Mouse (Mus musculus) limb, embryonic 15.5 days (tissue): ENCODE results near the gene Fbxl17. TPM values are rescaled to one million over a fixed set of nuclear protein-coding genes. Genes with fewer than 3 reads are reported as not detected.

Experiments used
- ATAC-seq: fragments of 200-750 bp; cut with Nextera tagmentation; 2 replicates; pipeline ENCODE4 v1.8.0; 2017; ENCODE audit warnings: low read depth, moderate TSS enrichment; ENCODE audit not compliant: insufficient number of reproducible peaks, low FRiP score, low TSS enrichment
- H3K27ac ChIP-seq: fragments of 300-500 bp; sonication (generic); 2 replicates; pipeline ENCODE4 v1.5.1; 2015; ENCODE audit warnings: moderate library complexity, mild to moderate bottlenecking, inconsistent platforms
- H3K27me3 ChIP-seq: fragments of 300-500 bp; sonication (generic); 2 replicates; pipeline ENCODE4 v1.6.1; 2015; ENCODE audit warnings: inconsistent platforms
- H3K36me3 ChIP-seq: fragments of 300-500 bp; sonication (generic); 2 replicates; pipeline ENCODE4 v1.6.1; 2015; ENCODE audit warnings: inconsistent platforms
- H3K4me1 ChIP-seq: fragments of 300-500 bp; sonication (generic); 2 replicates; pipeline ENCODE4 v1.6.1; 2015; ENCODE audit warnings: inconsistent platforms
- H3K4me2 ChIP-seq: fragments of 300-500 bp; sonication (generic); 2 replicates; pipeline ENCODE4 v1.6.1; 2015; ENCODE audit warnings: mild to moderate bottlenecking, inconsistent platforms
- H3K4me3 ChIP-seq: fragments of 300-500 bp; sonication (generic); 2 replicates; pipeline ENCODE4 v1.5.1; 2015; ENCODE audit warnings: mild to moderate bottlenecking, inconsistent platforms
- H3K9ac ChIP-seq: fragments of 300-500 bp; sonication (generic); 2 replicates; pipeline ENCODE4 v1.6.1; 2015; ENCODE audit warnings: inconsistent platforms
- H3K9me3 ChIP-seq: fragments of 300-500 bp; sonication (generic); 2 replicates; pipeline ENCODE4 v1.6.1; 2016; ENCODE audit warnings: inconsistent platforms
- WGBS: fragments of 180-500 bp; shearing (Covaris S2); methylation state at CpG from one replicate; pipeline ENCODE4 v1.1.7; 2015; 5-methylcytosine and 5-hydroxymethylcytosine counted together
- polyA plus RNA-seq: library from polyadenylated mRNA; unstranded; fragments of >200 nt; fragmentation: Nextera tagmentation; extraction: Ambion mirVana; gene quantifications from 2 replicates; pipeline ENCODE4 v1.2.1, GENCODE M21; 2015

Gene Fbxl17
- polyA plus RNA-seq, 1 experiment from 2014 or later: 7.8 TPM

DNA sequence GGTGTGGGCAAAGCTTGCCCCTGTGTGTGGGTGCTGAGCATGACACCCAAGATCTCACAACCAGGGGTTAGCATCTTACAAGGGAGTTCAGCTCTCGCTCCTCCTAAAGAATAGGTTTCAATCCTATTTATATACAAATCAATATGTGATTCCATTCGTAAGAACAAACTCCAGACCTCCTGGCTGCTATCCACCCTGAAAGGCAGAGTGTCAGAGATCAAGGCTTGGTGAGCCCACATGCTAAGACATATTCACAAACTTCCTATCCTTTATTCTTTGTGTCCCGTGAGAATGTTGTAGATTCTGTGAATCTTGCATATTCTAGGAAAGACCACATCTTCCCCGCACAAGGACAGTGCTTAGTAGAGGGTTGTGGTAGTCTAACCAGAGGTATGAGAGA, 108.9 kb downstream of the Fbxl17 start:
- H3K27ac ChIP-seq: no peak overlapping the region
- H3K4me1 ChIP-seq: no peaks in the 10 kb centered on the region
- H3K27me3 ChIP-seq: no peaks in the 10 kb centered on the region
- H3K9me3 ChIP-seq: no peaks in the 10 kb centered on the region
- no peak overlapping the region for H3K4me3 ChIP-seq
- WGBS: 83% methylated on average over 4 of the region's 4 CpGs
- no peak overlapping the region for H3K9ac ChIP-seq
- no peak for ATAC-seq
- H3K36me3 ChIP-seq: no peaks in the 10 kb centered on the region
- H3K4me2 ChIP-seq: no peak overlapping the region

DNA sequence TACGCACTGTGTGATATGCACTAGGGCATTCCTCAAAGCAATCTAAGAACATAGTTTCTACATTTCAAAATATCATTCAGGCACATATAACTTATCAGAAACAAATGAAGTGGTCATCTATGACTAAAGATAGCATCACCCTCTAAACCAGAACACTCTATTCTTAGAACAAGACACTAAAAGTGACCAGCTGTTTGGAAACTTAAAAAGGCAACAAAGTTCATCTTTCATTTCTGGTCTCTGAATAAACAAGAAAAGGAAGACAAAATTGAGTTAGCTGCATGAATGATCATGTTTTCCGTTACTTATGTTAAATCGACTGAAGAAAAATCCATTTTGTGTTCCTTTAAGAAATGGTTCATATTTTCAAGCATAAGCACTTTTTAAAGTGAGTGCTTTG, 128.8 kb downstream of the Fbxl17 start:
- H3K4me2 ChIP-seq: no peak overlapping the region
- 86% methylated on average over 3 of the region's 3 CpGs for WGBS
- H3K36me3 ChIP-seq: 0 out of 2 replicates have a peak, but pooled peaks cover 1% of the 10 kb centered on the region
- H3K27me3 ChIP-seq: no peaks in the 10 kb centered on the region
- H3K4me3 ChIP-seq: no peak overlapping the region
- no peaks in the 10 kb centered on the region for H3K9me3 ChIP-seq
- no peak for ATAC-seq
- H3K27ac ChIP-seq: no peak overlapping the region
- H3K4me1 ChIP-seq: peaks cover 6% of the 10 kb centered on the region; the same call in 1 of the 2 replicates
- no peak overlapping the region for H3K9ac ChIP-seq

GRCm38 (mm10) chr17:63369631-63370310, 130.0 kb downstream of the Fbxl17 start:
- no peaks in the 10 kb centered on the region for H3K27me3 ChIP-seq
- ATAC-seq: no peak
- H3K4me3 ChIP-seq: no peak overlapping the region
- H3K9me3 ChIP-seq: no peaks in the 10 kb centered on the region
- no peak overlapping the region for H3K27ac ChIP-seq
- H3K36me3 ChIP-seq: no peaks in the 10 kb centered on the region
- 73% methylated on average over 8 of the region's 8 CpGs for WGBS
- no peak overlapping the region for H3K9ac ChIP-seq
- no peak overlapping the region for H3K4me2 ChIP-seq
- H3K4me1 ChIP-seq: peaks cover 6% of the 10 kb centered on the region; the same call in 1 of the 2 replicates

GRCm38 (mm10) chr17:63367476-63367875, 132.3 kb downstream of the Fbxl17 start:
- Histone ChIP-seq H3K27ac (no peak overlapping the region), H3K36me3 (no peaks in the 10 kb centered on the region), H3K27me3 (no peaks in the 10 kb centered on the region), H3K4me1 (peaks cover 9% of the 10 kb centered on the region; the same call in 1 of the 2 replicates), H3K4me2 (no peak overlapping the region), H3K9ac (no peak overlapping the region), H3K9me3 (no peaks in the 10 kb centered on the region), H3K4me3 (no peak overlapping the region)
- no peak for ATAC-seq
- WGBS: 74% methylated on average over 6 of the region's 6 CpGs

DNA sequence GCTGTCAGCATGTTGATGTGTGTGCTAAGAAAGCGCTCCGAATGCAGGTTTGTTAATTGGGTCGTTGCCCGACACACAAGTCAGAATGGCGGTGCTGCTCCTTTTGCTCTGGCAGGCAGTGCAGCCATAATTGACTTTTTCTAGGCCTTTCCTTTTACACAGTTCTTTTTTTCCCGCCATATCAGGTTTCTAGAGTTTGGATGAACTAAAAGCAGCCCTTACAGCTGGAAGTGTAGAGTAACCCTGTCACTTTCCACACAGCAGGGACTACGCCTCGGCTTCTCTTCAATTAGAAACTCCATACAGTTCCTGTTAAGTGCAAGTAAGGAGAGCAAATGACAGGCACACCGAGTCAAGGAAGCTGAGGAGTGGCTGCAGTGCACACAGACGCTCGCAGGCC, 133.8 kb downstream of the Fbxl17 start:
- ATAC-seq: no peak
- H3K4me1 ChIP-seq: peaks cover 9% of the 10 kb centered on the region; the same call in 1 of the 2 replicates
- WGBS: 27% methylated on average over 11 of the region's 11 CpGs
- peak overlapping the region; percentile 33; the same call in 1 of the 2 replicates for H3K27ac ChIP-seq
- H3K4me3 ChIP-seq: no peak overlapping the region
- no peaks in the 10 kb centered on the region for H3K36me3 ChIP-seq
- no peak overlapping the region for H3K9ac ChIP-seq
- H3K27me3 ChIP-seq: no peaks in the 10 kb centered on the region
- H3K9me3 ChIP-seq: no peaks in the 10 kb centered on the region
- no peak overlapping the region for H3K4me2 ChIP-seq

DNA sequence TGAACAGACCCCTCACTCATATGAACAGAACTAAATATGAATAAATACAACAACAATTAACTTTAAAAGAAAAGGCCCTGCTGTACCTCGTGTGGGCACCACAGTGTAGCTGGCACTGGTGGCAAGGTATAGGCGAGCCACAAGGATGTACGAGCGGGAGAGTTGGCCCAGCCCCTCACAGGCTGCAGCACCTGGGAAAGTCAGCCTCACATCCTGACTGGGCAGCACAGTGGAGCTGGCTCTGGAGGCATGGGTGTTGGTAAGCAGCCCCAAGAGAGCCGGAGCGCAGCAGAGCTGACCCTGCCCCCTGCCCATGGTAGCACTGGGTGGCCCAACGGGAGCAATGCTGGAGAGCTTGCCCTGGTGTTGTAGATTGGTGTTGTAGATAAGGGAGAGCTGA, 135.2 kb downstream of the Fbxl17 start:
- no peaks in the 10 kb centered on the region for H3K27me3 ChIP-seq
- WGBS: 91% methylated on average over 7 of the region's 7 CpGs
- H3K4me3 ChIP-seq: no peak overlapping the region
- H3K36me3 ChIP-seq: no peaks in the 10 kb centered on the region
- ATAC-seq: no peak
- H3K4me1 ChIP-seq: peaks cover 9% of the 10 kb centered on the region; the same call in 1 of the 2 replicates
- no peaks in the 10 kb centered on the region for H3K9me3 ChIP-seq
- H3K4me2 ChIP-seq: no peak overlapping the region
- H3K9ac ChIP-seq: no peak overlapping the region
- H3K27ac ChIP-seq: no peak overlapping the region

- WGBS: 75% methylated on average over 3 of the region's 3 CpGs
- no peak overlapping the region for H3K4me2 ChIP-seq
- H3K4me1 ChIP-seq: peaks cover 9% of the 10 kb centered on the region; the same call in 1 of the 2 replicates
These were observed 137.6 kb downstream of the Fbxl17 start for GRCm38 (mm10) chr17:63362196-63362595.

DNA sequence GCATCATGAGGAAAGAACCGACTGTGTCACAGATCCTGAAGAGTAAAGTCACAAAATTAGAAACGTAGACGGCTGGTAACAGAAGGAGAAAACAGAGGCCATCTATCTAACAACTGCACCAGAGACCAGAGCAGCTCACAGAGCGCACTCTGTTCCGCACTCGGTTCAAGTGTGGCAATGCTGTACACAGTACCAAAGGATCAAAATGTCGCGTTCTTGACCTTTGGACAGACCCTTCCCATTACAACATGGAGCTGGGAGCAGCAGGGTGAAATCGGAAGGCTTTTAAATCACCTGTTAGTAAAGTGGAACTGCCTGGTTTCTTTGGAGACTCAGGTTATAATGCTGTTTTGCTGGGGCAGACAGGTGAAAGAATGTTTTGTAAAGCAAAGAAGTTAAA, 138.1 kb downstream of the Fbxl17 start:
- WGBS: 89% methylated on average over 9 of the region's 9 CpGs
- Histone ChIP-seq H3K9me3 (no peaks in the 10 kb centered on the region), H3K36me3 (no peaks in the 10 kb centered on the region), H3K9ac (no peak overlapping the region), H3K4me3 (no peak overlapping the region), H3K4me1 (peaks cover 6% of the 10 kb centered on the region; the same call in 1 of the 2 replicates), H3K27me3 (no peaks in the 10 kb centered on the region), H3K4me2 (no peak overlapping the region), H3K27ac (no peak overlapping the region)
- ATAC-seq: no peak

More at GRCm38 (mm10) chr17:63362196-63362595, 137.6 kb downstream of the Fbxl17 start:
- no peak overlapping the region for H3K9ac ChIP-seq
- H3K36me3 ChIP-seq: no peaks in the 10 kb centered on the region
- no peaks in the 10 kb centered on the region for H3K27me3 ChIP-seq
- H3K4me3 ChIP-seq: no peak overlapping the region
- ATAC-seq: no peak
- H3K9me3 ChIP-seq: no peaks in the 10 kb centered on the region
- H3K27ac ChIP-seq: no peak overlapping the region

DNA sequence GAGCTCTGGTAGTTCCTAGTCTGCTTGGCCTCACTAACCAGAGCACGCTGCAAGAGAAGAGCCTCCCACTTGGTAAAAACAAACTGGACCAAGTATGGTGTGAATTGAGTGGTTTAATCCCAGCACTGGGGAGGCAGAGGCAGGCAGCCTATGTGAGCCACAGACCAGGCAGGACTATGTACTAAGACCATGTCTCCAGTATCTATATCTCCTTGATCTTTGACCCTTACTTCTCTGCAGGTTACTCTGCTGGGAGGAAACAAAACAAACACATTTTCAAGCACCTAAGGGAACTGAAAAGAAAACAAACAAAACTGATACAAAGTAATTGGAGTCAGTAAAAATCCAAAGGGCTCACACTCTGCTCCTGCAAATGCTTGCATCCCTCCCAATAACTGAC, 141.0 kb downstream of the Fbxl17 start:
- 76% methylated on average over 1 of the region's 1 CpGs for WGBS
- Histone ChIP-seq H3K27ac (no peak overlapping the region), H3K4me1 (no peaks in the 10 kb centered on the region), H3K36me3 (no peaks in the 10 kb centered on the region), H3K9ac (no peak overlapping the region), H3K4me2 (no peak overlapping the region), H3K4me3 (no peak overlapping the region), H3K27me3 (no peaks in the 10 kb centered on the region), H3K9me3 (no peaks in the 10 kb centered on the region)
- no peak for ATAC-seq

GRCm38 (mm10) chr17:63356202-63356601, 143.6 kb downstream of the Fbxl17 start:
- ATAC-seq: no peak
- Histone ChIP-seq H3K27ac (no peak overlapping the region), H3K4me3 (no peak overlapping the region), H3K4me1 (no peaks in the 10 kb centered on the region), H3K36me3 (no peaks in the 10 kb centered on the region), H3K9me3 (no peaks in the 10 kb centered on the region), H3K27me3 (no peaks in the 10 kb centered on the region), H3K9ac (no peak overlapping the region), H3K4me2 (no peak overlapping the region)
- WGBS: 86% methylated on average over 3 of the region's 3 CpGs

GRCm38 (mm10) chr17:63352634-63353195, 147.1 kb downstream of the Fbxl17 start:
- Histone ChIP-seq H3K36me3 (no peaks in the 10 kb centered on the region), H3K9me3 (no peaks in the 10 kb centered on the region), H3K4me1 (no peaks in the 10 kb centered on the region), H3K4me3 (no peak overlapping the region), H3K4me2 (no peak overlapping the region), H3K27ac (no peak overlapping the region), H3K27me3 (no peaks in the 10 kb centered on the region), H3K9ac (no peak overlapping the region)
- 85% methylated on average over 6 of the region's 6 CpGs for WGBS
- ATAC-seq: no peak

DNA sequence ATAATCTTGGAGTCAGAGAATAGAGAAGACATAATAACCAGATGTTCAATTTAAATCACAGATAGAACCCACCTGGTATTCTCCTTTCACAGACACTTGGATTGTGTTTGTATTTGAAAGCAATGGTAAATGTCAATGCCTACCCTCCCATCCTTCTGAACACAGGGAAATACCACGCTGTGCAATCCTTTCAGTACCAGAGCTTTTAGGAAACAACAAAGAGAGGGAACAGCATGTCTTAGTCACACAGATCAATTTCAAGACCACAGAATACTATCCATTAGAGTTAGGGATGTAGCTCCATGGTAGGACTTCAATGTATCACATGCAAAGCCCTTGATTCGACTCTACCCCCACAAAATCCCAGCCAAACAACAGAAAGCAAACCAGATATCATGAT, 148.1 kb downstream of the Fbxl17 start:
- H3K4me1 ChIP-seq: no peaks in the 10 kb centered on the region
- H3K4me2 ChIP-seq: no peak overlapping the region
- H3K36me3 ChIP-seq: peaks cover 4% of the 10 kb centered on the region; the same call in 1 of the 2 replicates
- no peak overlapping the region for H3K9ac ChIP-seq
- no peak overlapping the region for H3K27ac ChIP-seq
- no peaks in the 10 kb centered on the region for H3K9me3 ChIP-seq
- H3K4me3 ChIP-seq: no peak overlapping the region
- no peaks in the 10 kb centered on the region for H3K27me3 ChIP-seq
- 86% methylated on average over 2 of the region's 2 CpGs for WGBS
- no peak for ATAC-seq
